Mouse (Mus musculus): ENCODE measurements at regions not wholly inside any gene's neighbourhood (a gene's known extent, or its start where the extent isn't known, plus 50 kb on each side); places are given as distances from the start of the nearest gene placed in this dataset.
A peak's percentile ranks its signal among the peaks of the same experiment; 100 is the strongest.

DNA sequence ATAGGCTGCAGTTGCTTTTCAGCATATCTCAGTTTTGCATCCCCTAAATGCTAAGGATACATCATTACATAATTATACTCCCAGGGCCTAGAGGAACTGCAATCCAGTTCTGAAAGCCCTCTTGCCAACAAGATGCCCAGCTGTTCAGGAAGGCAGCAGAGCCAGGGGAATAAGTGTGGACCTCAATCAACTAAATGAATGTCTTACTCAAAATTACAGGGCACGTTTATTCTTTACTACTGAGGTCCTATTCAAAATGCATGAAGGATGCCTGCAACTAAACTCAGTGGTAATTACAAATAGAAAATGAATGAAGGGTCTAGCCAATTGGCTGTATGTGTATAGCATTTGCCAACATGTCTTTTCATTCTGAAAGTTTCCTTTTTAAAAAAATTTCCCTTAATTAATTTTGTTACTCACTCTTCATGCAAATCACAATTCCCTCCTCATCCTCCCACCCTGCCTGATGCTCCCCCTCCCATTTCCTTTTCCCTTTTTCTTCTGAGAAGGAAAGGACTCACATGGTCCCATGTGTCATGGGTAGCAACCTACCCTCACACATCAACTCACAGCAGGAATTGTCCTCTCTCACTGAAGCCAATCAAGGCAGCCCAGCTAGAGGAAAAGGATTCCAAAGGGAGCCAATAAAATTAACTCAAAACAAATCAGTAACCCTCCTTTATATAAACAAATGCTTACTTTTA, 86.9 kb upstream of the Ins1 start:
- H3K27me3 ChIP-seq (ENCODE audit: control insufficient read depth, insufficient read depth, low read length), result no peaks in the 10 kb centered on the region
- no peaks in the 10 kb centered on the region for H3K4me1 ChIP-seq (ENCODE audit: control insufficient read depth, insufficient read depth, low read length)
- no peaks in the 10 kb centered on the region for H3K9me3 ChIP-seq (ENCODE audit: control insufficient read depth, low read length)
- no peak overlapping the region for H3K4me2 ChIP-seq (ENCODE audit: low read depth)
- H3K27ac ChIP-seq (ENCODE audit: low read depth, low read length), result no peak overlapping the region
- H3K36me3 ChIP-seq (ENCODE audit: control insufficient read depth, insufficient read depth, low read length), result no peaks in the 10 kb centered on the region
- WGBS, result 76% methylated on average over 1 of the region's 1 CpGs
- H3K4me3 ChIP-seq (ENCODE audit: low read depth, low read length), result no peak overlapping the region
- no peak for DNase-seq (ENCODE audit: low spot score)
- H3K9ac ChIP-seq (ENCODE audit: low read length), result no peak overlapping the region
- no peak for ATAC-seq (ENCODE audit: insufficient read depth, low FRiP score, low TSS enrichment)

GRCm38 (mm10) chr19:52193813-52194212, 70.3 kb upstream of the Ins1 start:
- Histone ChIP-seq H3K27me3 (ENCODE audit: control insufficient read depth, insufficient read depth, low read length) (no peaks in the 10 kb centered on the region), H3K9me3 (ENCODE audit: control insufficient read depth, low read length) (no peaks in the 10 kb centered on the region), H3K27ac (ENCODE audit: low read depth, low read length) (no peak overlapping the region), H3K4me2 (ENCODE audit: low read depth) (no peak overlapping the region), H3K4me3 (ENCODE audit: low read depth, low read length) (no peak overlapping the region), H3K4me1 (ENCODE audit: control insufficient read depth, insufficient read depth, low read length) (no peaks in the 10 kb centered on the region), H3K36me3 (ENCODE audit: control insufficient read depth, insufficient read depth, low read length) (no peaks in the 10 kb centered on the region), H3K9ac (ENCODE audit: low read length) (no peak overlapping the region)
- WGBS, result 83% methylated on average over 2 of the region's 2 CpGs
- ATAC-seq (ENCODE audit: insufficient read depth, low FRiP score, low TSS enrichment) (no peak), DNase-seq (ENCODE audit: low spot score) (no peak)

DNA sequence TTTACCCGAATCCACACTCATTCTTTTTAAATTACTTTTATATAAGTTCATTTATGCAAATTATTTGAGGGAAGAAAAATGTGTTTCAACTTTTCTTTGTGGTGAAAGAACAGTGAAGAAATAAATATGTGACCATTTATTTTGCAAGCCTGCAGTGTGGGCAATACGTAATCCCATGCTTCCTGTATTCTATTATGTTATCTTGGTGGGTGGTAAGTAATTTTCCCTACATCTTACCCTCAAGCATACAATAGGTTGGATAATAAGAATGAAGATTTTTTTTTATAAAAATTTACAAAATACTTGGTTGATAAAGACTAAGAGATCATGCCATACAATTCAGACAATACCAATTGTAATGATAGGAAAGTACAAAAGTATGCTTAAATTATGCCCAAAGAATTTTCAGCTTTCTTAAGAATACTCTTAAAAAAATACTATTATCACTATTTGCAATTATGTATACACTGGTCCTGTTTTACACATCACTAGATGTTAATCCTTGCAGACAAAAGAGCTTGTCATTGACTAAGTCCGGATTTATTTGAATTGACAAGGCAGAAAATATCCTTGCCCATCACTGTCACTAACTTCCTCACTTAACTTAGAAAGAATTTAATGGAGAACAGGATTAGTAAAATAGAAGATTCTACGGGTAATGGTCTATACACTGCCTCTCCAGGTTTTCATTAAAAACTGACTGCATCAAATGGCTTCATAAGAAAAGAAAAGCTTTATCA, 64.4 kb upstream of the Ins1 start:
- Histone ChIP-seq H3K36me3 (ENCODE audit: control insufficient read depth, insufficient read depth, low read length) (no peaks in the 10 kb centered on the region), H3K4me1 (ENCODE audit: control insufficient read depth, insufficient read depth, low read length) (no peaks in the 10 kb centered on the region), H3K9ac (ENCODE audit: low read length) (no peak overlapping the region), H3K4me3 (ENCODE audit: low read depth, low read length) (no peak overlapping the region), H3K4me2 (ENCODE audit: low read depth) (no peak overlapping the region), H3K27me3 (ENCODE audit: control insufficient read depth, insufficient read depth, low read length) (no peaks in the 10 kb centered on the region), H3K9me3 (ENCODE audit: control insufficient read depth, low read length) (no peaks in the 10 kb centered on the region), H3K27ac (ENCODE audit: low read depth, low read length) (no peak overlapping the region)
- ATAC-seq (ENCODE audit: insufficient read depth, low FRiP score, low TSS enrichment), result no peak
- 82% methylated on average over 4 of the region's 4 CpGs for WGBS
- DNase-seq (ENCODE audit: low spot score), result no peak

DNA sequence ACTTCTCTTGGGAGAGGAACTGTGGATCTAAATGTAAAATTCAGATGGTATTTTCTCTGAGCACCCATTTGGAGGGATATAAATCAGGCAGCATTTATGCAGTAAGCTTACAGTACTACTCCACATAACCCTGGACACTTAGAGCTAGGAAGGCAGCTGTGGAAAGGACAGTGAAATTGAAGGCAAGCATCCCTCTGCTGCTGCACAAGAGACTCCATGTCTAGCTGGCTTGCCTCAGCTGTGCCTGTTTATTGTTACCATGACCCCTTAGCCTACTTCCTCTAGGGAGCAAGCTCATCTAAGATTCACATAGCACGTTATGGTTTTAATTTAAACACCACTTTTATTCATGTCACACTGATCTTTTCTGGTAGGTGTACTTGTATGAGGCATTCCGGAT, 56.4 kb upstream of the Ins1 start:
- ATAC-seq (ENCODE audit: insufficient read depth, low FRiP score, low TSS enrichment), result peak; percentile 71
- Histone ChIP-seq H3K27ac (ENCODE audit: low read depth, low read length) (peak overlapping the region; percentile 42; the same call in 1 of the 2 replicates), H3K27me3 (ENCODE audit: control insufficient read depth, insufficient read depth, low read length) (no peaks in the 10 kb centered on the region), H3K36me3 (ENCODE audit: control insufficient read depth, insufficient read depth, low read length) (no peaks in the 10 kb centered on the region), H3K9ac (ENCODE audit: low read length) (no peak overlapping the region), H3K4me1 (ENCODE audit: control insufficient read depth, insufficient read depth, low read length) (no peaks in the 10 kb centered on the region), H3K4me3 (ENCODE audit: low read depth, low read length) (no peak overlapping the region), H3K9me3 (ENCODE audit: control insufficient read depth, low read length) (no peaks in the 10 kb centered on the region), H3K4me2 (ENCODE audit: low read depth) (no peak overlapping the region)
- no peak for DNase-seq (ENCODE audit: low spot score)
- 68% methylated on average over 2 of the region's 2 CpGs for WGBS
